Mouse (Mus musculus) adrenal gland, adult 18-20 months (tissue): ENCODE results near the gene Ears2. TPM values are rescaled to one million over a fixed set of nuclear protein-coding genes. Genes with fewer than 3 reads are reported as not detected.

Experiments
- DNase-seq, 2 experiments: peaks; one replicate each; pipeline ENCODE4 v3.0.0; 2021 to 2022; ENCODE audit warnings: low spot score in 2 of 2
- total RNA-seq, 2 experiments: library from RNA; stranded (reverse); gene quantifications; 1 replicate in 1 of 2; 2 replicates in 1 of 2; pipeline ENCODE4 v1.2.3; 2021

The Ears2 gene
- total RNA-seq, 2 experiments from 2014 or later = 20.9 to 23.5 TPM

DNA sequence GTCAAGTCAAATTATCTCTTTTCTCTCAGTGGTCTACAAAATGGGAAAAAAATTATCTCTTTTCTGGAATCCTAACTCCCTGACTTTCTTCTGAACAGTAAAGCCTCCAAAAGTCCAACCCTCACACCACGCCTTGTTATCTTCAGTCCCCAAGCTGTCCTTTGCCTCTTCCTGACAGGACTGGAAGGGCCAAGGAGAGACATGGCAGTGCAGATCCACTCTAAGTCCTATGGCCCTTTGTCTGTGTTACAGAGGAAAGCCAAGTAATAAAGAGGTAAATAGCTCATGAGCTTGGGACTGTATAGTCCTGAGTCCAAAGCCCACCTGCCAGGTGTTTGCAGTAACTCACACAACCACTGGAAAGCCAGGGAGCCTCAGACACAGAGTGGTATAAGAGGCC is 21.4 kb downstream of the Ears2 start:
- DNase-seq = no peak

DNA sequence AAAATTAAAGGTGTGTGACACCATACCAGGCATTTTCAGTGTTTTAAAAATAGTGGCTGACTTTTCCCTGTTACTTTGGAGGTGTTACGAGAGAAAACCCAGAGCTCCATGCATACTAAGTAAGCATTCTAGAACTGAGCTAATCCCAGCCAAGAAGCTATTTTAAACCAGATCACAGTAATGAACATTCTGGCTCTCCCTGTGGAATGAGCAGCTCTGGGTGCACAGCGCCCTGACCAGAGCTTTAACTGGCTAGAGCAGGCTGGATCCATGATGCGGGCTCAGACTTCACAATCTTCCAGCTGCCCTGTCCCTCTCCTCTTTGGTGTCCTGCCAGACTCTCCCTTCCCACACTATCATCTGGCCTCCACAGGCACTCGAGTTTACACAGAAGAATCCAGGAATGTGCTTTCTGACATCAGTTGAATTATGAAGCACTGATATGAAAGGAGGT is 21.9 kb downstream of the Ears2 start:
- no peak for DNase-seq

DNA sequence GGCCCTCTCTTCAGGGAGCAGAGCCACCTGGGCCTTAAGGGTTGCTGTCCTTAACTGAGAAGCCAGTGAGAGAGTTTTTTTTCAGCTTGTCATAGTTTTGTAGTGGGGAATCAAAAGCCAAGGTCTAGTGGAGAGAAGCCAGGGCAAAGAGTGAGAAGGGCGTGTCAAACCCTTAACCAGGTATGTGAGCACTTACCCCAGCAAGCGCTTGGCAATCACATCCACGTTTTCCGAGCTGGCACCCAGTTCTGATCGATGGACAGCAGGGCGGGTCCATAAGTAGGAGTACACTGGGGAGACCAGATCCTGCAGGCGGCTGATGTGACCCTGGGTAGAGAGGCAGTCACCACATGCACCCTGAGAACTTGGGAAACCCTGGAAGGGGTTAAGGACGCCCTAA is 23.0 kb downstream of the Ears2 start:
- no peak for DNase-seq

DNA sequence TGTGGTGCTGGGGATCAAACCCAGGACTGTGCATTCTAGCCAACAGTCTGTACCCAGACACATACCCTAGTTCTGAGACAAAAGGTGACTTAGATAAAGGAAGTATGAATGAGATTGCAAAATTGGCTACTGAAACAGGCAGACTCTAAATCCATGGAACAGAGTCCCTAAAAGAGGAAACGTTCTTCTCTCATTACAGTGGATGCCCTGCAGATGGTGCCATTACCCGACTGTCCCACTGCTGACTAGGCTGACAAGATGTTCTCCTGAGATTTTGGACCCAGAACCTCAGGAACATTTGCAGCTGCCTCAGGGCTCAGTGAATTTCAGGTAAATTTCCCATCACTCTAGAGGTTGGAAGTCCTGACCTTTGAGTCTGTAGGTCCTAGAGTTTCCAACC is 32.7 kb downstream of the Ears2 start:
- DNase-seq = no peak

DNA sequence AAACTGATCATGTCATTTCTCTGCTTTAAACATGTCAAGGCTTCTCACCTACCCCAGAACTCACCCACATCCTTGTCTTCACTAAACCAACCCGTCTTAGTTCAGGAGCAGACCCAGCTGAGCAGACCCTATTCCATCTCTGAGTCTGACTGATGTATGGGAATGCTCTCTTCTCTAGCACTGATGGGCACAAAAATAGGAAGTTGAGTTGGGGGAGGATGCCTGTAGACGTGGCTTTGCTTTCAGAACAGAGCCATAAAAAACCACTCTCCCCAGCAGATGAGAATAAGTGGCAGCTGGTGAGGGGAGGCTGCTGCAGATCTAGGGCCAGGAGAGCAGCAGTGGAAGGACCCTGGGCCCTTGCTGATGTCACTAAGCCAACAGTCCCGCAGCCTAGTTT is 33.7 kb downstream of the Ears2 start:
- no peak for DNase-seq

DNA sequence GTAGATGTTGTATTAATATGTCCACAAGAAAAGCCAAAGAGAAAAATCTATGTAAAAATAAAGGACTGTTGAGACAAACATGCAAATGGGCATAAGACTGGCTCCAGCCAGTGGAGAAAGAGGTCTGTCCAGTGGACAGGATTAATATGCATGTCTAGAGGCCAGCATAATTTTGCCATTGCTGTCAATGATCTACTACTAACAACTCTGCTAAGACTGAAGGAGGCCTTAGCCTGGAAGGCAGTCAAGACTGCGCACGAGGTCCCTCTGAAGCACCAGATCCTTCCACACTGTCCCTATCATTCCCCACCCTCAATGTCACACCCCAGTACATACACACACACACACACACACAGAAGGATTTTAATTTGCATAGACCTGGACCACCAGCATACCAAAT is 44.9 kb downstream of the Ears2 start:
- DNase-seq = no peak

DNA sequence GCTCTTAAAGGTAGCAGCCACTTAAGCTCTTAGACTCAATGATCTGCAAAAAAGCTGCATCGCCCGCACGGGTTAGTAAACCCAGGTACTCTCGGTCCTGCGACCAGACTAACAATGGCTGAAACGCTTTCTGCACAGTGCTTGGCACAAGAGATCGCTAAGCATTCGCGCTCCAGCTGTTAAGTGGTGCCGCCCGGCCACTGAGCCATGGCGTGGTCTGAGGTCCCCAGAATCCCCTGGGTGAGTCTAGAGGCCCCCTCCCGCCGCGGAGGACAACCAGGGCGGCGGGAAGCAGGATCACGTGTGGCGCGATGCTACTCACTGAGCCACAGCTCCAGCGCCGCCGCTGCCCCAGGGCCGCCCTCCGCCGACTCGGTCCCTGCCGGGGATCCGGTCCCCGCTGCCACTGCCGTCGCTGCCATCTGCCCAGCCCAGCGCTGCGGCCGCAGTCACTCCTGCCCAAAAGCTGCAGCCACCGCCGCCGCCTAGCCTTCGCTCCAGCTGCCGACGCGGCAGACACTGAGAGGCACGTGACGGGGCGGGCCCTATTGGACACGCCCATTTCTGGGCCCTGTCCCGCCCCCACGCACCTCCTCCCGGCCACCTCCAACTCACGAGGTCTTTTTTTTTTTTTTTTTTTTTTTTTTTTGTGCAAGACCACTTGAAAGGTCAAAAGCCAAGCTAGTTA is 46.3 kb downstream of the Ears2 start, which contains the start of gene Gga2:
TSS of gene Gga2 (minus strand) at position 556 of the 688 bp plus-strand sequence.
- DNase-seq = peak; percentile 85 to 86

DNA sequence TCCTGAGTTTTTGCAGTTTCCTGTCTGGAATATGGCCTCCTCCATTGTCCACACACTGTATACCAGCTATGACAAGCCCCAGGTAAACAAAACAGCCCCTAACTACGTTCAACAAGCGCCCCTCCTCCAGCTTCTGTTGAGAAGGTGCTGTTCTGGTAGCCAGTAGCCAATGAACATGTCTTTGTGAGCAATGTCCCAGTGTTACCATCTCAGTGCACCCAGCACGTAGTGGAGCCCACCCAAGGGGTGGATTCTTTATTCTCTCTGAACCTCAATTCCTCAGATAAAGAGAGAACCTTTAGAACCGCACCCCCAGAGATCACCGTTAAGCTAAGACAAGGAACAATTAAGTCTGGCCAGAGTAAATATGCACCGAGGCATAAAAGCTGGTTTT is 46.8 kb downstream of the Ears2 start:
- DNase-seq = no peak

DNA sequence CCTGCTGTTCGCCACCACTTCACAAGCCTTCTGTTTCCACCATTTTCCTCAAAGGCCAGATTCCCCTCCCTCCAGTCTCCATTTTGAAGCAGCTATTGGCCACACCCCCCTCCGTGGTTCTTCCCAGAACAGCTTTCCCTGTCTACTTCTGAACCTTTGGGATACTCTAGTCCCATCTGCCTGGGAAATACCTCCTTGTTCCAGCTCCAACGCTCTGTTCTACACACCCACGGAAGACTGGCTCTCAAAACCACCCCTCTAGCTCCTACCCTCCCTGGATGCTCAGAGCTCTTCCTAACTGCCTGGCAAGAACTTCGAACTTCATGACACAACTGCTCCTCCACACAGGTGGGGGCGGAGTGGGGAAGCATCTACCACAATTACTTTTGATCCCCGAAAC is 48.1 kb downstream of the Ears2 start:
- no peak for DNase-seq

DNA sequence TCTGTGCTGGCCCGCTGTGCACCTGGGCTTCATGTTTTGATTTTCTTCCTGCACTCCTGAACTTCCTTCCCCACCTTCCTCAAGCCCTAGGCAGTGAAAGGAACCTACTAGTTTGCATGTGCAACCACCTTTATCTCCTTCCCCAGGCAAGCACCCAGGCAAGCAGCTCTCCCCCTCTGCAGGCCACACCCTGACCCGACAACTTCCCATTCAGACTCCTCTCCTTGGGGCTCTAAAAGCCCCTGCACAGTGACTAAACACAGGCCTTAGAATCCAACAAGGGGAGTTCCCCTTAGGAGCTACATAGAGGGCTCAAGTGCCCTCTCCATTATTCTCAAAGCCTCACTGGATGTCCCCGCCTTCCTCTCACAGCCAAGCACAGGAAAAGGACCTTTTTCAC is 48.8 kb downstream of the Ears2 start:
- DNase-seq = no peak

DNA sequence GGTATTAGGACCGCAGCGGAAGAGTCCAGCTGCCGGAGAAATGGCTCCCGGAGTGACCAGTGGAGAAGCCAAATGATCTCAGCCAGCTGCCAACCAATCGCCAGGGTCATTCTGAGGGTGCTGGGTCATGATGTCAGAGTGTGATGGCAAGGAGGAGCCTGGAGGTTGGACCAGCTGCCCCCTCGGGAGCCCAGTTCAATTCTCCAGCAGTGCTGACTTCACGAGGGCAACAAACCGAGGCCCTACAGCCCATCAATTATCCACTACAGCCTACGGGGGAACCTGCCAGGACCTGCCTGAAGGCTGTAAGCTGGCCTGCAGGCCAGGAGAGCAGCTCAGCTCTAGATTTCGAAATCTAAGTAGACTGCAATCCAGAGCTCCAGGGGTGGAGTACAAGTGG is 51.3 kb downstream of the Ears2 start:
- peak in 1 of 2 experiments; percentile 6 for DNase-seq

DNA sequence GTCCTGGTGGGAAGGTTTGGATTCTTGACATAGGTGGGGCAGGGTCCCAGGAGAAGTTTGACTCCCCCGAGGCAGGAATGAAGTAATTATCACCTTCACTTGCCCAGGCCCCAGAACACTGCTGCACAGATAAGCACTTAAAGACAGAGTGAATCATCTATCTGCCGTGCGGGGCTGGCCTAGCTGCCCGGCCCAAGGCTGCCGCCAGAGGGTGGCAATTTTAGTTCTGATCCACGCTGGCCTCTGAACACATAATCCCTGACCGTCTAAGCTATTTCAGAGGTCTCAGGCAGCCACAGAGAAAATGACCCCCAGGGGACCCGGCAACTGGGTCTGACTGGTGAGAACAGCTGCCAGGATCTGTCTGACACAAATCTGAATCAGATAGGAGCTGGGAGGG is 52.0 kb downstream of the Ears2 start:
- peak; percentile 35 to 42 for DNase-seq

DNA sequence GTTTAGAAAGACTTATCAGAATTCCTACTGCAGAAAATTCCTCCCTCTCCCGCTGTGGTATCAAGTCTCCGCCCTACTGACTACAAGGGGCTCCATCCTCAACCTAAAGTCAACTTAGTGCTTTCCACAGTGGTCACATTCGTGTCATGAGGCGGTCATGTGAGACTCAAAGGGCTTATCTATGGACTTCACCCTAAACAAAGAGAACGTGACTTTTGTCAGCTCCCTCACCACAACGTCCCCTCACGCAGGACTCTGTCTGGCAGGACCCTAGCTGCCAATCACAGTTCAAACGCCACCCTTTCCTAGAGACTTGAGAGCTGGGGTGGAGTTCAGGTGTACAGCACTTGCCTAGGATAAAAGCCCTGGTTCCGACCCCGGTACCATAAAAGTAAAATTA is 54.1 kb downstream of the Ears2 start:
- no peak for DNase-seq

DNA sequence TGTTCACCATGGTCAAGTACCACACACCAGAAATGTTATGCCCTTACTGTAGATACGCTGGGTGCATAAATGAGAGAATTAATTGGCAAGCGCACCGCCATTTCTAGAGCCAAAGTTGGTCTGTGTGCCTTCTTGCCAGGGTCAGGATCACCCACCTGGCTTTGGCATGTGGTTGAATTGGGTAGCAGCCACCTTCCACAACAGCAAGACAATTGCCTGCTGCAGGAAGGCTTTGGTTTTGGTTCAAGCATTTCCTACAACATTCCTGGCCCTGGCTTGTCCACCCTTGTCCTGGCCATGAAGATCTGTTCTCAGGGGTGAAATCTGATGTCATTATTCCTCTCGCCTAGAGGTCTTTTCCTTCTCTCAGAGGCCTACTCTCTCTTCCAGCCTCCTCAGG is 54.7 kb downstream of the Ears2 start:
- DNase-seq = no peak

DNA sequence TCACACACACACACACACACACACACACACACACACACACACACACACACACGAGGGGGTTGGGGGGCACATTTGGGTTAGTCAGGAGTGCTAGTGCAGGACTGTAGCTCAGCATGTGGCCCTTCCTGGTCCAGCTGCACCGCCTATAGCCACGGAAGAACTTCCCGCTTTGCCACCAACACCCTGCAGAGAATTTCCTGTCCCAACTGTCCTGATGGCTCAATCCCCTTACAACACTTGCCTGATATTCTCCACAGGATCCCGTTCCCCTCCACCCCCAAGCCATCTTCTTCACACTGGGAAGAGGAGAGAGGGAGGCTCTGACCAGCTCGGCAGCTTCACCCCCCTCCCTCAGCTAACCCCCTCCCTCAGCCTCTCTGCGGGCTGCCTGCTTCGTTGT is 66.7 kb downstream of the Ears2 start:
- no peak for DNase-seq

DNA sequence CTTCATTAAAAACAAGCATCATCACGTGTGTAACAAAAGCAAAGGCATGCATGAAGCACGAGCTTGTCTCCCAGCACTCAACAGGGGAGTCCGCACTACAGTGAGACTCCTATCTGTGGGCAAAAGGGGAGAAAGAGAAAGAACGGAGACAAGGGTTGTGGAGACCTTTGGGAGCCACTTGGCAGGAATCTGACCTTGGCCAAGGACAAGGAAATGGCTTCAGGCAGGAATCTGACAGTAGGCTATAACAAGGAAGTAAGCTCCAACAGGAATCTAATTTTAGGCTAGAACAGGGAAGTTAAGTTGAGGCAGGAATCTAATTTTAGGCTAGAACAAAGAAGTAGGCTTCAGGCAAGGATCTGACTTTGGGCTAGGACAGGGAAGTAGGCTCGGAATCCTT is 71.1 kb downstream of the Ears2 start:
- no peak for DNase-seq

Other genes with a start within 250 kb of the Ears2 start
- under 1 TPM in 1 of 2 experiments, not detected in 1; 0.26 TPM for gene Scnn1b, start 202.2 kb downstream of the Ears2 start, total RNA-seq
- gene Cog7, start 85.6 kb downstream of the Ears2 start, total RNA-seq = 10 to 100 TPM; 26.5 to 27.5 TPM
- gene Gga2, start 46.0 kb downstream of the Ears2 start, total RNA-seq = 10 to 100 TPM; 17.4 to 36.3 TPM
- 10 to 100 TPM; 62.0 to 70.5 TPM for gene Ubfd1, start 88 bp downstream of the Ears2 start, total RNA-seq
- 100 to 1,000 TPM; 535 to 745 TPM for gene Ndufab1, start 34.6 kb upstream of the Ears2 start, total RNA-seq
- 1 to 10 TPM in 1 of 2 experiments, under 1 TPM in 1; 0.96 to 1.7 TPM for gene Palb2, start 65.7 kb upstream of the Ears2 start, total RNA-seq
- gene Dctn5, start 65.8 kb upstream of the Ears2 start, total RNA-seq = 10 to 100 TPM; 56.4 to 57.8 TPM
- 1 to 10 TPM; 1.1 to 1.7 TPM for gene Plk1, start 92.2 kb upstream of the Ears2 start, total RNA-seq
- under 1 TPM; 0.13 to 0.22 TPM for gene Ern2, start 118.9 kb upstream of the Ears2 start, total RNA-seq
- gene Chp2, start 152.2 kb upstream of the Ears2 start, total RNA-seq = 1 to 10 TPM; 2.0 to 4.5 TPM
- gene Prkcb, start 221.5 kb upstream of the Ears2 start, total RNA-seq = 10 to 100 TPM; 12.4 to 18.9 TPM